Mouse (Mus musculus) heart, adult 9 months (tissue): ENCODE measurements at regions not wholly inside any gene's neighbourhood (a gene's known extent, or its start where the extent isn't known, plus 50 kb on each side); places are given as distances from the start of the nearest gene placed in this dataset.
"Not testable (repeated sequence)": the region's sequence is repeated elsewhere in the genome, so short reads cannot be mapped to it uniquely, and the experiment has no call there.

Experiments
- DNase-seq, 2 experiments: peaks; one replicate each; pipeline ENCODE4 v3.0.0; 2022; ENCODE audit warnings: low spot score in 2 of 2

DNA sequence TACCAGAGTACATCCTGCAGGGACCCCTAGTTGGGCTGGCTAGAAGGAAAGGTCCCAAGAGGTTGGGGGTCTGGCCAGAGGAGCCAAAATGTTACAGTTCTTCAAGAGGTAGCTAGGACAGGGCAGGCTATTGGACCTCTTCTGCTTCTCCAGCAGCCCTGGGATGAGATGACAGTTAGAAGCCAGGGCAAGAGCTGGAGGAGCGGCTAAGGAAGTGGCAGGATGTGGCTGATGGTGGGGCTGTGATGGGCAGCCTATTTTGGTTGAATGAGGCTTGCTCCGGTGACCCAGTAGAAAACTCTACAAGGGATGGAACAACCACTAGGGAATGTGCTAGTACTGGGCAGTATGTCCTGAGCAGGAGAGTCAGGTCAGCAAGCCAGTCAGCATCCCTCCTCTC, 82.8 kb downstream of the Ddx11 start:
- no peak for DNase-seq

DNA sequence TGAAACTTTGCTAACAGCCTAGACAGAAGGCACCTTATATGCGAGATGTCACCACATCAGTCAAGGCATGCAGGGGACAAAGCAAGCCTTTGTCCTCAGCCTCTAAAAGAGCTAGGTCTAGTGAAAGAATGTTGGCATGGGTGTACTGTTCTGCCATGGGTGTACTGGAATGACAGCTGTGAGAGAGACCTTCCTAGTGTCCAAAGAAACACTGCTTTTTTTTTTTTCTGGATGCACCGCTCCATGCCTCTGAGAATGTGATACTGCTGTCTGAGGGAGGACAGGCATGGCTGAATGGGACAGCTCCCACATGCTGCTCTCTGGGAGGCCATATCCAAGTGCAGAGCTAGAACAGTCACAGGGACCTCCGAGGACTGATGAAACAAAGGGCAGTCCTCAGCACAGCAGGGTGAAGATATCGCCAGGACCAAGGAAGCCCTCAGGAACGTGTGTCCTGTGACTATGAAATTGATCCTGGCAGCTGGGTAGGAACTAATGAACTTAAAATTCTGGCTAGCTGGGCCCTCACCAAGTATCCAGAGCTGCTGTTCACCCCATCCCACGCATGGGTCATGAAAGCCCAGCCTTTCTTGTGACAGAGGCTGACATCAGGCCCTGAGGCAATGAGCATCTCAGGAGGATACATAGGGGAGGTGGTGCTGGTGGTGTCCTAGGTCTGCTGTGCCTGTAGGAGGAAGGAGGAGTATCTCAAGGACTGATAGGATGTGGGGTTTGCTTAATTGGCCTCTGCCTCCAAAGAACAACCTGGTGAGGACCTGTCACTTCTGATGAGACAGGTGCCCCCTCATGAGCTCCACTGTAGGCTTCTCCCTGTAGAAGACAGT, 84.6 kb downstream of the Ddx11 start:
- not testable (repeated sequence) for DNase-seq

DNA sequence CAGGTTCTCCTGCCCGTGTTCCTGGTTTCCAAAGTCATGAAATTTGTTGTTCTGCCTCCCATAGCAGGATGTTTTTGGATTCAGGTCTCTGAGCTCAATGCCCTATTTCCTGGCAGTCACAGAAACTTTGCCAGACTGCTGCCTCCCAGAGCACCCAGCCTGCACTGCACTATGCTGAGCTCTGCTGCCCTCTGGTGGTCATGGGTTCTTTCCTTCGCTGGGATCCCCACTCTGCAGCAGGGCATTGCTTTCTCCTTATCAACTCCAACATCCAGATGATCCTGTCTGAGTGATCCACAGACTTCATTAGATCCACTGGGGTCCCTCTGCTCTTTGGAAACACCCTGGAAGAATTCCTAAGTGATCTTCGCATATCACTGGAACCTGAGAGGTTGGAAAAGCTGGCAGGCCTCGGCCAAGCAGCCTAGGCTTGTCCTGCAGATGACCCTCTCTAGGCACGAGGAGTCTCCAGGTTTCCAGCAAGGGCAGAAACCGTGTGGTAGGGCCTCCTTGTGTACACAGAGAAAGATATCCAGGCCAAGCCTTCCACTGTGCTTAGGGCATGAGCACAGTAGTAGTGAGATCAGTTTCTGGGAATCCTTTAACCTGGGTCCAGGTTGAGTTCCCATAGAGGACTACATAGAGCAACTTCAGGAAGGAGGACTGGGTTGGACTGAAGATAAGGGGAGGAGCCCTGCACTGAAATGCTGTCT, 85.6 kb downstream of the Ddx11 start:
- not testable (repeated sequence) for DNase-seq

DNA sequence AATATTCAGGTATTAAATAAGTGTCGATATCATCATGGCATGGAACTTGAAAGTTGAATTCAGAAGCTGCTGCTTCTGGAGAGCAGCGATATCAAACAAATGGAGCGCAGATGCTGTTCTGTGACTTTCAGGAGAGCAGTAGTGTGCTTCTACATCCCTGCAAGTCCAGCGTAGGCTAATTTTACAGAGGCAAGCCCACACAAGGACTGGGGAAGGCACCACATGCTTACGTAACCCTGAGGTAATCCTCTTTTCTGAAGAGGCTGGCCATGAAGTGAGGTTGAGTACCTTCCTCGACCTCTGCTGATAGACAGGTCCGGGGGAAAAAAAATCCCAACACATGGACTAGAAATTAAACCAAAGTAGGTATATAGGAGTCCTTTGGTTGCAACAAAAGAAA, 88.2 kb downstream of the Ddx11 start:
- DNase-seq: no peak

DNA sequence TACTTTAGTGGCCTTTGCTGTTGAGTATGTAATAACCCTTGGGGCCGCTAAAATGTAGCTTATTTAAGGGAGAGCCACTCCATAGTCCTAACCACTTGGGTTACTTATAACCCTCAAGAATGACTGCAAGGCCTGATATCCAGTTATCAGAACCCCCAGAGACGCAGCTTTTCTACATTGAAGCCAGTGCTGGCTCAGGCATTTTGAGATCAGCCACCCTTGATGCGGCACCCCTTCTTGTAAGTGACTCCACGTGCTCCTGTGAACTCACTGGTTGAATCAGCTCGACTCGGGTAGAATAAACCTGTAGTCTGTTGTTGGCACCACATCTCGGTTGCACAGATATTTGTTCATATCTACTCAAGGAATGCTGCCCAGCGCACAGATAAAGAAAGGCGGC, 89.3 kb downstream of the Ddx11 start:
- no peak for DNase-seq

DNA sequence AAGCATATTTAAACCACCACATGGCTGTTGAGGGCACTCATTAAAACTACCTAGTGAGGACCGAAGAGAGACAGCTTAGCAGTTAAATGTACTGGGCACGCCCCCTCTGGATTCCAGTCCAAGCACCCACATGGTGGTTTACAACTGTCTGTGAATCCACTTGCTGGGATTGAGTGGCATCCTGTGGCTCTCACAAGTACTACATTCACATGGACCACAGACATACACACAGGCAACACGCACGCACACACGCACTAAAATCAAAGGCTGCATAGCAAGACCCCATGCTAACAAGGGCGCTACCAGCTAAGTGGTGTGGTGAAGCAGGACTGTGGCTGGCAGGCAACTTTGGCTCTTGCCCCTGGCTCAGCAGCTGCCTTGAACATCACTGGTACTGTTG, 95.0 kb downstream of the Ddx11 start:
- DNase-seq: no peak

DNA sequence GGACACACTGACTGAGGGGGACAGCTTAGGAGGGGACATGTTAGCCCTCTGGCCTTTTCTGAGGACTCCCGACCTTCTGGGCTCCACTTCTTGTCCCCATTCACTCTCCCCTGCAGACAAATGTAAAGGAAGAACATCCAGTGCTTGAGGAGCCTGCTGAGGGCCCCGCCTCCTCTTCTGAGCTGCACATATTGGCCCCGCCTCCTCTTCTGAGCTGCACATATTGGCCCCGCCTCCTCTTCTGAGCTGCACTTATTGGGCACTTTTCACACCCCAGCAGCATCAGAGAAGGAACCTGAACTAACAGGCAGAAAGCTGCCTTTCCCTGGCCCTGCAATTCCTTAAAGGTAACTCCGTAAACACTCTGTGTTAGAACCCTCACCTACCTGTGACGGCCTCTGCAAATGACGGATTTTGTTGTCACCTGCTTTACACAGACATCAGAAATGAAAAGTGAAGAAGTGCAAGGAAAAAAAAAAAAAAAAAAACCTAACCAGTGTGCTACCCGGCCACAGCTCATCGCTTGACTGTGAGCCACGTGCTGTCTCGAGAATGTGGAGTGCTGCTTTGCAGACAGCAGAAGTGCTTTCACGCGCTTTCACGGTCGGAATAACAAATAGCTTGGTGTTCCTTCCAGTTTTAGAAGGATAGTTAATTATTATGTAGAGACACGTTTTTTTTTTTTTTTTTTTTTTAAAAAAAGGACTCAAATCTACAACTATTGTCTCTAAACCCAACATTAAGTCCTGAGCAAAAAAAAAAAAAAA, 96.5 kb downstream of the Ddx11 start:
- no peak for DNase-seq

DNA sequence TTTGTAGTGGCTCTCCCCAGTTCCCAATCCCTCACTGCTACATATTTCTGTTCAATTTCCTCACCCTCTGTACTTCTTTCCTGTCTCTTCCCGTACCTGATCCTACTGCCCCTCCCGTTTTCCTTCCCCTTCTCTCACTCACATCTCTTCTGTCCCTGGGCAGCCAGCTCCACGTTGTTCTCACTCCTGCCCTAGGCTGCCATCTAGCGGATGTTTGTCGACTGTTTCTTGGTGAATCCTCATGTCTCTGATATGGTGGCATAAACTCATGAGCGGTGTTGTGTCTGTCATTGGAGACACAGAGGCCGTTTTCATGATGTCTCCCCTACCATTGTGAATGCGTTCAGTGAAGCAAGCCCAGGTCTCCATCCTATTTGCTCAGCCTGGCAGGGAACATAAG, 97.9 kb downstream of the Ddx11 start:
- DNase-seq: peak in 1 of 2 experiments; percentile 11

DNA sequence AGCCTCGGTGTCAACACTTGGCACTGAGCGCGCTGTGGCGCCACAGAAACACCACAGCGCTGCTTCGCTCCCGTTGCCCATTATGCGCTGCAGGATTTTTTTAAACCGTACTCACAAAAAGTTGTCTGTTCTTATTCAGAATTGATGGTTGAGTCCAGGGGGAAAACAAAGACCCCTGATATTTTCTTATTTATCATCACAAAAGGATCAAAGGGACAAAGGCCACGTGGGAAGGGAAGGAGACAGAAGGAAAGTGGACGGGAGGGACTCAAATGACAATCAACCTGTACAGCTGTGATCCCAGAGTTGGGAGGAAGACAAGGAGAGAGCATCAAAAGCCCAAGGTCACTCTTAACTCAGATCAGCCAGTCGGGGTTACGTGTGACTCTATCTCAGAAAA, 100.4 kb downstream of the Ddx11 start:
- DNase-seq: no peak

DNA sequence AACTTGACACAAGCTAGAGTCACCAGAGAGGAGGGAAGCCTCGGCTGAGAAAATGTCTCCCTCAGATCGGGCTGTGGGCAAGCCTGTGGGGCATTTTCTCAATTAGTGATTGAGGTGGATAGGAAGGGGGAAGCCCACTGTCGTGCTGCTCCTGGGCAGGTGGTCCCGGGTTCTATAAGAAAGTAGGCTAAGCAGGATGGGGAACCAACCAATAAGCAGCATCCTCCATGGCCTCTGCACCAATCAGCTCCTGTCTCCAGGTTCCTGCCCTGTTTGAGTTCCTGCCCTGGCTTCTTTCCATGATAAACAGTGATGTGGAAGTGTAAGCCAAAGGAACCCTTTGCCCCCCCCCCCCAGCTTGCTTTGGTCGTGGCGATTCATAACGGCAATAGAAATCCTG, 100.9 kb downstream of the Ddx11 start:
- DNase-seq: no peak

DNA sequence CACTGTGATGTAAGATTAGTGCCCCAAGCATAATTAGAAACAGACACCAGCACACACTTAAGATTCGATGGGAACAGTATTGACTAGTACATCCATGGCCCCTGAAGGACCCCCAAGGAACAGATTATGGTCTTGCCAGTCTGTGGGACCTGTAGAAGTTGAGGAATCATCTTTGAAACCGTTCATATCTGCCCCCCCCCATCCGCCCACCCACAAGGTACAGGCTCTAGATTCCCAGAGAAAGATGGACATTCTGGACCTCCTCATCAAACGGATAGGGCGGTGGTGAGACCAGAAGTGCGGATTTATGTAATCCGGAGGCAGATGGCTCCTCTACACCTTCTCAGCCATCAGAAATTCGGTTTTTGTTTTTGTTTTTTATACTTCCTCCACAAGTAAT, 109.1 kb downstream of the Ddx11 start:
- DNase-seq: no peak

DNA sequence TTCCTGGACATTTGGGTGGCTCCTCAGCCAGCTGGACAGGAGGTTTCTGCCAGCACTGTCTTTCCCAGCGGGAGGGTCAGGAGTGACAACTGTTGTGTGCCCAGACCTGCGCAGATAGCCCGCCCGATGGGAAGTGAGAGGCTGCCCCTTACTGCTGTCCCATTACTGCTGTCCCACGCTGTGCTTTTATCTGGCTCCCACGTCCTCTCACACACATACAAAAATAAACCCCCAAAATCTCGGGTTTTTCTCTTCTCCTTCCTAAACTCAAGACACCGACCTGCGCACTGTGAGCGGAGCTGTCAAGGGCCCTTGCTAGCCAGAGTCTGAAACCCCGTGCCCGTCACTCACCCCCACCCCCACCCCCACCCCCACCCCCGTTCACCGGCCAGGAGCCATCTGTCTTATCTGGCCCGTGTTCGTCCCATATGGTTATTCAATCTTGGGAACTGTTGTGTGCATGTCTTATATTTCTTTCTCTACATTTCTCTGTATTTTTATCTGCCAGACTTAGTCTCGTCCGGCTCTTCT, 109.6 kb downstream of the Ddx11 start:
- no peak for DNase-seq

DNA sequence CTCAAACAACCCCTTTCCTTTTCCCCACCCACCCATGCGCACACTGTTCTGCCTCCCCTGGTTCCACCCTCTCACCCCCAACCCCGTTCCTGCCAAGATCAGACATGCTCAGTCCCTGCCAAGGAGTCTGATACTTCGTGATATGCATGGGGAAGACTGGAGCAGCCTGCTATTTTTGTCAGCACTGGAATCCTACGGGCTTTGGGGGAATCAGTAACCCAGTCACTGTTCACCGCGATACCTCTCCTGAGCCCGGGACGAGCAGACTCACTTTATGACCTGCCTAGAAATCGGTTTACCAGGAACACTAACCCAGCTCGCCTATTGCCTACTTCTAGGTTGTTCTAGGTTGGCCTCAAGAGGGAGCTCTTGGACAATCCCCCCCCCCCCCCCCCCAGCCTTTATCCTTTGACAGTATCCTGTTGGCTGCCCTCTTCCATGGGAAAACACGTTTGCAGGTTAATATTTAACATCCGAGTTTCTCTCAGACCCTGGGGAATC, 110.2 kb downstream of the Ddx11 start:
- peak; percentile 8 to 11 for DNase-seq

DNA sequence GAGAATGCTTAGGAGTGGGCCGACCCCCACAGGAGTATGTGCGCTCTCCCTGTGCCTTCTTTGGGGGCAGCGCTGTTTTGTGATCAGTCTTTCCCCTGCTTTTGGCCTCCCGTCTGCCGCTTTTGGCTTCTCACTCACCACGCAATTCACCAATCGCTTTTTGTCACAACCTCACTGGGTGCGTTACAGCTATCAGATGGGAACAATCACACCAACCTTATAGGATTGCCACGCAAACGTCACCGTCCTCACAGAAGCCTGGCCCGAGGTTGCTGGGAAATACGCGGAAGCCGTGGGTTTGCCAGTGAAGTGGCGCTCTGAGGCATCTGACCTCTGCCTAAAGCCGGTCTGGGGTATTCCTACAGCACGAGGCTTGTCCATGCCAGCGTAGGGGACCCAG, 111.1 kb downstream of the Ddx11 start:
- no peak for DNase-seq

DNA sequence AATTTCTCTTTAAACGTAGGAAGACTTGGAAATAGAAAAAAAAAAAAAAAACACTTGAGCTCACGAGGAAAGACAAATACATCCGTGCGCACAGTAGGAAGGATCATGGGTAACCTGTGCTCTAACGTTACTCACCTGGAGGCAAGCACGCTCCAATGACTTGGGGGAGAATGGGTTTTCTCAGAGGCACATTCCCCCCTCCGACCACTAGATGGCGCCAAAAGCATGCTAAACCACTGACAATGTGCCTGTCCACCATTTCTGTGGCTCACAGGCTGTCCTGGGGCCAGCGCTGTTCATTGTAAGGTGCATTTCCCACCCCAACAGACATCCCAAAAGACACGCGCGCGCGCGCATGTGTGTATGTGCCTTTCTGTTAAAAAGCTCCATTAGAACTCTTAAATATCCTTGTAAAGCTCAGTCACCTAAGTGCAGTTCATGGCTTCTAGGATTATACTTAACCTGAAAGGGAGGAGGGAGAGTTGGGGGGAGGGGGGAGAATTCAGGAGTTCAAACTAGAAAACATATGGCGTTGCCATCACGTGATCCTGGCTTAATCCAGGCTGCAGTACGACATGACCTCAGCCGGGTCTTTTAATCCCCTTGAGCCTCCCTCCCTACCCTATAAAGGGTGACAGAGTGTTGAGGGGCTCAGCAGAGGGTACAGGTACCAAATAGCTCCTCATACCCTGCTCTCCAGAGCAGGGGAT, 111.9 kb downstream of the Ddx11 start:
- peak; percentile 56 to 76 for DNase-seq

DNA sequence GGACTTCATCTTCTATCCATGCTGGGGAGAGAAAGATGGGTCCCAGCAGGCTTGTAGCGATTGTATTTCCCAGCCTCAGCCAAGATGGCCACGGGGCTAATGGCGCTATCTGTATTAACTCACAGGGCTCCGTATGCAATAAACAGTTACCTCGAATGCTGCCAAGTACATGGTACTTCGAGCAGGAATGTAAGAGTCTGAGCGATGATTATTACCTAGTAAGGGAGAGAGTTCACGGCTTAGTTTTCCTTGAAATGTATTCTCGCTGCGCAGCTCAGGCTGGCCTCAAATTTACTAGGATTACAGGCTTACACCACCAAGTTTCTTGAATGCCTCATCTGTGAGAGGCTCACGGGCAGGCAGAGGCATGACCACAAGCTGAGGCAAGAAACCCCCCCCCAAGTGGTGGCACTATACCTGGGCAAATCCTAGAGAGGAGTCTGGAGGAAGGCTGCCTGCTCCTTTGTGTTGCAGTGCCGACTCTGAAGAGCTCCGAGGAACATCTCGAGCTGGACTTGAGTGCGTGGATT, 112.6 kb downstream of the Ddx11 start:
- no peak for DNase-seq

DNA sequence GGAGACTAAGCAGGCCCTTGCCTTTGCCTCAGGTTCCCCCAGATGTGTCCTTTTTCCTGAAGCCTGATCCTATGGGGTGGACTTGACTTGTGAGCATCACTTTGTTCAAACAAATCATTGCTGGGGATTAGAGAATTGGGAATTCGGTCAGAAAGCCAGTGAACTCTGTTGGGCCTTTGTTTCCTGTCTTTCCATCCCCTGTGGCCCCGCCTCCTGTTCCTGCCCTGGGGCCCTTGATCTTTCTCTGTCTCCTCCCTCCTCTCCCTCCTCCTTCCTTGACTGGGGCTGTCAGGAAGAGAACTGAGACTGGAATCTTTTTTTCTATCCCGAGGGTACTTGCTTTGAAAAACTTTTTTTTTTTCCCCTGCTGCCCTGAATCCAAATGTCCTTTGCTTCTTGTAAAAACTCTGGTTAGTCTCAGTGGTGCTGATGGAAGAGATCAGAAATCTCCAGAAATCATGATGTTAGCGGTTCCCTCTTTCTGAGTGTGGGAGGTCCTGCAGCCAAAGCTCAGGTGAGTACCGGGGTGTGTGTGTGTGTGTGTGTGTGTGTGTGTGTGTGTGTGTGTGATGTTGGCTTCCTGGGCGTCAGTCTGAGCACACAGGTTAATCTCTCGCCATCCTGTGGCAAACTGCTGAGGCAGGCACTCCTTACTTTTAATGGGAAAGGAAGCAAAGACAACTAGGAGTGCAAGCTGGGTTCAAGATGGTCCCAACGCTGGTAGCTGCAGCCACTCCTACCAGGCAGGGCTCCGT, 118.7 kb downstream of the Ddx11 start:
- DNase-seq: peak; percentile 28 to 38

DNA sequence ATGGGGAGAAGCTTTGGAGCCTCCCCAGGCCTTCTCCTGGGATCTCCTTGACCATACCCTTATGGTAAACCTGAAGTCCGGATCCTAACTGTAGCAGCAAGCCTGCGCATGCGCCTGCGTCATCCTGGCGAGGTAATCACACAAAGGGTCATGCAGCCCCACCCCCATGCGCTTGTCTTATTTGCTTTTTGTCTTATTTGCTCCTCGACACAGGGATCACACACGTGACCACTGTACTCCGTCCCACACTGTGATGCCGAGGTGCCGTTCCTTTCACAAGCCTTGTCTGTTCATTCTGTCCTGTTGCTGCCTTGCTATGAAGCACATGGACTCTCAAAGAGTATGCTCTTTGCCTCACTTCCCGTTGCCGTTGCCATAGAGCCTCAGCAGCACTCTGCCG, 120.9 kb downstream of the Ddx11 start:
- no peak for DNase-seq

DNA sequence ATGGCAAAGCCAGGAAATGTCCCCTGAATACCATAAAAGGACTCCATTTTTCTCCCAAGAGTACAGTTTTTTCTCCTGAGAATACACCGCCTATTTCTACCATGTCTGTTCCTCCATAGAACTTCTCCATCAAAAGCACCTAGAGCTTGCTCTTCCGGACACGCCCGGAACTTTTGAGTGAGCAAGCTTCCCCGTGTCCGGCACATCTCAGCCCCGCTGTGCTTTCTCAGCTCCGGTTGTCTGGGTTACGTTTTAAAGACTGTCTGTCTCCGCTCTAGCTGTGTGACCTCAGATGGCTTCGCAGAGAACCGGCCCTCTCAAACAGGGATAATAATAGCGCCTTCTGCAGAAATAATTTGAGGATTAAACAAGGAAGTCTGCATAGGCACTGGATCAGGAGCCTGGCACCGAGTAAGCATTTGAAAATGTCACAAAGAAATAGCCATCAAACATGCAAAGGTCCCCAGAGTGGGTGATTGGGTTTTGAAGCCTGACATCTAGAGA, 122.8 kb downstream of the Ddx11 start:
- peak; percentile 16 to 18 for DNase-seq

DNA sequence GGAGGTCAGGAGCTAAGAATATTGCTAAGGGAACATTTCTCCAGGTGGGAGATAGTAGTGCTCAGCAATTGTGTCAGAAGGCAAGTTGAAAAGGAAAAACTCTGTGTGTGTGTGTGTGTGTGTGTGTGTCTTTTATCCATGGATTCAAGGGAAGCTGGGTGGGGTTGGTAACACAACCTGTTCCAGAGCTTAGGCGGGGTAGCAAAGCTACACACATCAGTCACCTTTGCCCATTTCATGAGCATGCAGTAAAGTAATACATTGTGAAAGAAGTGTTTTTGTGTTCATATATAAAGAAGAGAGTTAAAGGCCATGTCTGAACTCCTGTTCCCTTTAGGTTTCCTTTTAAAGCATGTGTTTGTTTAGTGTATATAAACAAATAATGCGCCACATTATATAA, 128.2 kb downstream of the Ddx11 start:
- DNase-seq: no peak
